Mouse (Mus musculus) kidney, embryonic 14.5 days (tissue): ENCODE results near the gene Slc7a7. TPM values are rescaled to one million over a fixed set of nuclear protein-coding genes. Genes with fewer than 3 reads are reported as not detected.

ENCODE experiments used
- ATAC-seq: fragments of 200-750 bp; cut with Nextera tagmentation; 2 replicates; pipeline ENCODE4 v1.8.0; 2017; ENCODE audit warnings: moderate number of reproducible peaks, mild to moderate bottlenecking, moderate TSS enrichment, moderate library complexity; ENCODE audit not compliant: low FRiP score, low TSS enrichment
- H3K27ac ChIP-seq: fragments of 300-500 bp; sonication (generic); 2 replicates; pipeline ENCODE4 v1.5.1; 2014; ENCODE audit warnings: low read depth, mild to moderate bottlenecking, low read length, moderate library complexity, mixed read lengths
- H3K27me3 ChIP-seq: fragments of 300-500 bp; sonication (generic); 2 replicates; pipeline ENCODE4 v1.6.1; 2014; ENCODE audit warnings: mild to moderate bottlenecking, low read length; ENCODE audit not compliant: control insufficient read depth, insufficient read depth
- H3K36me3 ChIP-seq: fragments of 300-500 bp; sonication (generic); 2 replicates; pipeline ENCODE4 v1.6.1; 2014; ENCODE audit warnings: low read length, mixed read lengths; ENCODE audit not compliant: control insufficient read depth, insufficient read depth
- H3K4me1 ChIP-seq: fragments of 300-500 bp; sonication (generic); 2 replicates; pipeline ENCODE4 v1.6.1; 2014; ENCODE audit warnings: low read length, mixed read lengths; ENCODE audit not compliant: control insufficient read depth, insufficient read depth
- H3K4me2 ChIP-seq: fragments of 300-500 bp; sonication (generic); replicated peaks from 2 replicates; pipeline ENCODE4 v1.6.1; 2014; ENCODE audit warnings: low read depth, mild to moderate bottlenecking, low read length
- H3K4me3 ChIP-seq: fragments of 300-500 bp; sonication (generic); 2 replicates; pipeline ENCODE4 v1.5.1; 2014; ENCODE audit warnings: mild to moderate bottlenecking, low read length
- H3K9ac ChIP-seq: fragments of 300-500 bp; sonication (generic); 2 replicates; pipeline ENCODE4 v1.6.1; 2014; ENCODE audit warnings: low read depth, mild to moderate bottlenecking, low read length, moderate library complexity
- H3K9me3 ChIP-seq: fragments of 300-500 bp; sonication (generic); 2 replicates; pipeline ENCODE4 v1.6.1; 2016; ENCODE audit warnings: low read length; ENCODE audit not compliant: control insufficient read depth
- WGBS: fragments of 180-500 bp; shearing (Covaris S2); extraction: QIAGEN DNeasy Blood & Tissue Kit; methylation state at CpG from one replicate; pipeline ENCODE4 v1.1.7; 2014; 5-methylcytosine and 5-hydroxymethylcytosine counted together
- polyA plus RNA-seq: library from polyadenylated mRNA; unstranded; fragments of >200 nt; fragmentation: Nextera tagmentation; extraction: Ambion mirVana; gene quantifications from 2 replicates; pipeline ENCODE4 v1.2.1, GENCODE M21; 2014

Gene Slc7a7
- polyA plus RNA-seq, 1 experiment from 2014 or later: 9.6 TPM

GRCm38 (mm10) chr14:54416229-54416775, 1.3 kb downstream of the Slc7a7 start:
- ATAC-seq: no peak

GRCm38 (mm10) chr14:54415241-54416020, 2.1 kb downstream of the Slc7a7 start:
- Histone ChIP-seq H3K9me3 (no peaks in the 10 kb centered on the region), H3K4me3 (no peak overlapping the region), H3K4me2 (no peak overlapping the region), H3K4me1 (peaks cover 20% of the 10 kb centered on the region), H3K27ac (no peak overlapping the region), H3K36me3 (no peaks in the 10 kb centered on the region), H3K9ac (no peak overlapping the region), H3K27me3 (no peaks in the 10 kb centered on the region)
- 20% methylated on average over 13 of the region's 13 CpGs for WGBS
- ATAC-seq: no peak

More at GRCm38 (mm10) chr14:54416229-54416775, 1.3 kb downstream of the Slc7a7 start:
- Histone ChIP-seq H3K27me3 (no peaks in the 10 kb centered on the region), H3K36me3 (no peaks in the 10 kb centered on the region), H3K9me3 (no peaks in the 10 kb centered on the region), H3K4me1 (peaks cover 20% of the 10 kb centered on the region), H3K27ac (no peak overlapping the region), H3K4me2 (no peak overlapping the region), H3K4me3 (no peak overlapping the region), H3K9ac (no peak overlapping the region)
- 57% methylated on average over 5 of the region's 5 CpGs for WGBS

GRCm38 (mm10) chr14:54413877-54414700, 3.5 kb downstream of the Slc7a7 start:
- Histone ChIP-seq H3K9ac (peak overlapping the region; percentile 47; the same call in 1 of the 2 replicates), H3K4me1 (peaks cover 33% of the 10 kb centered on the region)
- WGBS: 7% methylated on average over 18 of the region's 18 CpGs

GRCm38 (mm10) chr14:54412629-54413170, 4.9 kb downstream of the Slc7a7 start:
- Histone ChIP-seq H3K9ac (no peak overlapping the region), H3K4me3 (no peak overlapping the region), H3K4me1 (peaks cover 41% of the 10 kb centered on the region), H3K9me3 (no peaks in the 10 kb centered on the region), H3K4me2 (no peak overlapping the region), H3K27me3 (no peaks in the 10 kb centered on the region), H3K36me3 (no peaks in the 10 kb centered on the region), H3K27ac (no peak overlapping the region)
- WGBS: 43% methylated on average over 2 of the region's 2 CpGs
- ATAC-seq: no peak

More at GRCm38 (mm10) chr14:54413877-54414700, 3.5 kb downstream of the Slc7a7 start:
- H3K36me3 ChIP-seq: no peaks in the 10 kb centered on the region
- H3K4me2 ChIP-seq: peak overlapping the region; percentile 47
- H3K4me3 ChIP-seq: peak overlapping the region; percentile 22
- H3K27ac ChIP-seq: peak overlapping the region; percentile 55; the same call in 1 of the 2 replicates
- ATAC-seq: peak; percentile 45
- H3K27me3 ChIP-seq: no peaks in the 10 kb centered on the region
- no peaks in the 10 kb centered on the region for H3K9me3 ChIP-seq

GRCm38 (mm10) chr14:54412000-54412576, 5.5 kb downstream of the Slc7a7 start:
- 61% methylated on average over 9 of the region's 9 CpGs for WGBS
- no peaks in the 10 kb centered on the region for H3K36me3 ChIP-seq
- H3K4me3 ChIP-seq: no peak overlapping the region
- ATAC-seq: no peak
- peaks cover 36% of the 10 kb centered on the region for H3K4me1 ChIP-seq
- H3K27me3 ChIP-seq: no peaks in the 10 kb centered on the region
- no peak overlapping the region for H3K4me2 ChIP-seq
- no peak overlapping the region for H3K9ac ChIP-seq
- H3K27ac ChIP-seq: no peak overlapping the region
- no peaks in the 10 kb centered on the region for H3K9me3 ChIP-seq

GRCm38 (mm10) chr14:54409980-54410810, 7.4 kb downstream of the Slc7a7 start:
- Histone ChIP-seq H3K4me3 (no peak overlapping the region), H3K9ac (peak overlapping the region; percentile 42; the same call in 1 of the 2 replicates), H3K4me1 (peaks cover 36% of the 10 kb centered on the region), H3K4me2 (peak overlapping the region; percentile 30), H3K9me3 (no peaks in the 10 kb centered on the region), H3K36me3 (no peaks in the 10 kb centered on the region), H3K27ac (peak overlapping the region; percentile 85), H3K27me3 (no peaks in the 10 kb centered on the region)
- 43% methylated on average over 17 of the region's 17 CpGs for WGBS
- no peak for ATAC-seq

- H3K4me3 ChIP-seq: no peak overlapping the region
- WGBS: 61% methylated on average over 7 of the region's 7 CpGs
- no peak overlapping the region for H3K9ac ChIP-seq
- H3K27ac ChIP-seq: peak overlapping the region; percentile 85; the same call in 1 of the 2 replicates
- peak overlapping the region; percentile 25; the same call in 1 of the 2 replicates for H3K4me2 ChIP-seq
- peaks cover 35% of the 10 kb centered on the region for H3K4me1 ChIP-seq
- no peak for ATAC-seq
- no peaks in the 10 kb centered on the region for H3K27me3 ChIP-seq
- no peaks in the 10 kb centered on the region for H3K36me3 ChIP-seq
- no peaks in the 10 kb centered on the region for H3K9me3 ChIP-seq
Measured at GRCm38 (mm10) chr14:54409057-54409645, 8.4 kb downstream of the Slc7a7 start.
